ENCODE assay signal across 9 mouse cellular contexts in the genomic region with DNA sequence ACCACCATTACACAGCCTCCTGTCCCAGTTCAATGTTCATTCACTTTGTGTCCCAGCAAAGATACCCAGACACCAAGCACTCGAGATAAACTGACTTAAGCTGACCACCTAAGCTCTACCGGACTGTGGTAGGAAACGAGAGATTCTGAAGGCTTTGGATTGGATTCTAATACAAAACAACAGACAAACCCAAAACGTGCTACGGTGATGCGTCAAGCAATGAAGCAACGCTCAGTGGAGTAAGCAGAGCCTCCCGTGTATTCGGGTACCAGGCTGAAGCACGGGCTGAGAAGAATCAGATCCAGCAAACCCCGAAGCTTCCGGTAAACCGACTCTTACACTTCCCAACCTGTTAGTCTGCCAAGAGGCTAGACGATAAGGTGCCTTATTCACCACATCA. TPM values are rescaled to one million over a fixed set of nuclear protein-coding genes. Genes with fewer than 3 reads are reported as not detected.
DNase-seq lines count a peak whose midpoint lies in the region; ATAC-seq and TF ChIP-seq lines count a peak whose summit lies in the region.
"Had no signal": no experiment of that assay in that cellular context is flagged by ENCODE, and none has a peak within 500 bp of the region (broad histone marks: within the 10 kb centered on the region; RNA-seq: fewer than 3 reads in every experiment).

No protein-coding gene starts in this region.

- no peak for DNase-seq in heart, adult 8-10 months (ENCODE audit: low spot score)
- no peak for DNase-seq in liver, embryonic 14.5 days (ENCODE audit: low read depth in 3 of 3, low spot score in 3 of 3)
- DNase-seq in gastrocnemius, adult 18-20 months (ENCODE audit: low spot score): no peak
- DNase-seq in layer of hippocampus, adult 9-11 months: no peak
- no peak for DNase-seq in adrenal gland, postnatal 25 days

- no peak for ATAC-seq in heart, embryonic 11.5 days (replicated peaks; ENCODE audit: insufficient number of reproducible peaks, low FRiP score, low TSS enrichment)
- ATAC-seq in forebrain, embryonic 13.5 days: no peak
- no peak for ATAC-seq in liver, embryonic 14.5 days (ENCODE audit: insufficient read depth)

- 43% methylated on average over 14 of the region's 14 CpGs for WGBS in heart, embryonic 11.5 days (ENCODE audit: insufficient replicate concordance)
- 48% methylated on average over 14 of the region's 14 CpGs for WGBS in forebrain, embryonic 13.5 days
- 44% methylated on average over 14 of the region's 14 CpGs for WGBS in liver, embryonic 14.5 days (ENCODE audit: insufficient replicate concordance)

- H3K4me2 ChIP-seq in heart, embryonic 11.5 days: peak overlapping the region; percentile 53
- H3K4me2 ChIP-seq in forebrain, embryonic 13.5 days: peak overlapping the region; percentile 45
- peak overlapping the region; percentile 57 for H3K4me2 ChIP-seq in liver, embryonic 14.5 days (ENCODE audit: low read depth)

- H3K27ac ChIP-seq in heart, embryonic 11.5 days (ENCODE audit: low read depth, low read length): no peak overlapping the region
- H3K27ac ChIP-seq in forebrain, embryonic 13.5 days: no peak overlapping the region
- H3K27ac ChIP-seq in liver, embryonic 14.5 days: no peak overlapping the region

- no peaks in the 10 kb centered on the region for H3K27me3 ChIP-seq in heart, embryonic 11.5 days (ENCODE audit: control insufficient read depth, insufficient read depth, low read length)
- peaks cover 2% of the 10 kb centered on the region; the same call in 1 of the 2 replicates for H3K27me3 ChIP-seq in E14TG2a.4 (ENCODE audit: insufficient read depth, low read length)
- no peaks in the 10 kb centered on the region for H3K27me3 ChIP-seq in forebrain, embryonic 13.5 days
- no peaks in the 10 kb centered on the region for H3K27me3 ChIP-seq in liver, embryonic 14.5 days (ENCODE audit: control insufficient read depth, insufficient read depth, low read length)

- H3K4me3 ChIP-seq in heart, embryonic 11.5 days (ENCODE audit: low read depth, low read length): peak overlapping the region; percentile 16; the same call in 1 of the 2 replicates
- peak overlapping the region; percentile 64 for H3K4me3 ChIP-seq in E14TG2a.4 (replicated peaks; ENCODE audit: low read length)
- H3K4me3 ChIP-seq in forebrain, embryonic 13.5 days: peak overlapping the region; percentile 17
- peak overlapping the region; percentile 26 to 27 for H3K4me3 ChIP-seq in liver, embryonic 14.5 days (ENCODE audit: insufficient read depth in 1 of 2, low read depth in 2 of 2, low read length in 2 of 2)

- TF ChIP-seq EP300 in liver, embryonic 14.5 days (IDR thresholded peaks at IDR 0.05; ENCODE audit: low read depth): no peak

- no peak for TF ChIP-seq CTCF in E14TG2a.4 (conservative IDR thresholded peaks at IDR 0.05; ENCODE audit: low read length)
- no peak for TF ChIP-seq CTCF in liver, embryonic 14.5 days (IDR thresholded peaks at IDR 0.05; ENCODE audit: low read depth)

- H3K36me3 ChIP-seq in heart, embryonic 11.5 days (ENCODE audit: control insufficient read depth, insufficient read depth, low read length): no peaks in the 10 kb centered on the region
- no peaks in the 10 kb centered on the region for H3K36me3 ChIP-seq in E14TG2a.4 (ENCODE audit: insufficient read depth, low read length)
- H3K36me3 ChIP-seq in forebrain, embryonic 13.5 days (ENCODE audit: poor library complexity, severe bottlenecking): no peaks in the 10 kb centered on the region
- no peaks in the 10 kb centered on the region for H3K36me3 ChIP-seq in liver, embryonic 14.5 days (replicated peaks; ENCODE audit: control insufficient read depth, insufficient read depth, low read depth)

- no peaks in the 10 kb centered on the region for H3K9me3 ChIP-seq in heart, embryonic 11.5 days (replicated peaks; ENCODE audit: control insufficient read depth, low read length)
- no peaks in the 10 kb centered on the region for H3K9me3 ChIP-seq in E14TG2a.4 (ENCODE audit: low read length)
- no peaks in the 10 kb centered on the region for H3K9me3 ChIP-seq in forebrain, embryonic 13.5 days (replicated peaks)
- H3K9me3 ChIP-seq in liver, embryonic 14.5 days (ENCODE audit: control insufficient read depth, low read length): no peaks in the 10 kb centered on the region

- H3K4me1 ChIP-seq in heart, embryonic 11.5 days (ENCODE audit: control insufficient read depth, insufficient read depth, low read length): peaks cover 2% of the 10 kb centered on the region
- peaks cover 59% of the 10 kb centered on the region for H3K4me1 ChIP-seq in E14TG2a.4 (replicated peaks; ENCODE audit: low read depth, low read length)
- H3K4me1 ChIP-seq in forebrain, embryonic 13.5 days: peaks cover 25% of the 10 kb centered on the region
- H3K4me1 ChIP-seq in liver, embryonic 14.5 days (replicated peaks; ENCODE audit: control insufficient read depth in 2 of 2, insufficient read depth in 2 of 2, low read length in 1 of 2): peaks cover 10 to 22% of the 10 kb centered on the region in 2 experiments

- 0 out of 2 replicates have a peak overlapping the region, but pooled peaks have one; percentile 16 for H3K9ac ChIP-seq in heart, embryonic 11.5 days (ENCODE audit: low read depth, low read length)
- H3K9ac ChIP-seq in forebrain, embryonic 13.5 days: no peak overlapping the region
- H3K9ac ChIP-seq in liver, embryonic 14.5 days (replicated peaks): no peak overlapping the region

RNA-seq across cellular contexts. Expression of a gene that starts 37.0 kb away (rescaled TPM):
- polyA plus RNA-seq in heart, embryonic 11.5 days (2014; fragmentation: Nextera tagmentation; extraction: Ambion mirVana): 8.6 and 11.8 TPM in 2 replicates
- total RNA-seq in heart, adult 8-10 months (2022): 100 to 1,000 TPM in 1 of 4 experiments, 10 to 100 TPM in 3; 90.7 to 106 (median 95.9) TPM
- 4.1 and 4.9 TPM in 2 replicates for polyA plus RNA-seq in forebrain, embryonic 13.5 days (2015; fragmentation: Nextera tagmentation; extraction: Ambion mirVana)
- polyA plus RNA-seq in liver, embryonic 14.5 days (2012; rRNA removed): 8.2 and 11.7 TPM in 2 replicates
- polyA plus RNA-seq in liver, embryonic 14.5 days (2014; fragmentation: Nextera tagmentation; extraction: Ambion mirVana): 3.9 and 5.0 TPM in 2 replicates
- total RNA-seq in gastrocnemius, adult 18-20 months (2021): 10 to 100 TPM; 53.4 to 56.3 TPM
- 91.9 and 111 TPM in 2 replicates for total RNA-seq in adrenal gland, postnatal 25 days (2021)

RNA-seq across cellular contexts. Expression of a gene that starts 38.3 kb away (rescaled TPM):
- polyA plus RNA-seq in heart, embryonic 11.5 days (2014; fragmentation: Nextera tagmentation; extraction: Ambion mirVana): not detected in 2 replicates
- total RNA-seq in heart, adult 8-10 months (2022): not detected
- not detected in 2 replicates for polyA plus RNA-seq in forebrain, embryonic 13.5 days (2015; fragmentation: Nextera tagmentation; extraction: Ambion mirVana)
- not detected in 2 replicates for polyA plus RNA-seq in liver, embryonic 14.5 days (2012; rRNA removed)
- polyA plus RNA-seq in liver, embryonic 14.5 days (2014; fragmentation: Nextera tagmentation; extraction: Ambion mirVana): not detected in 2 replicates
- not detected for total RNA-seq in gastrocnemius, adult 18-20 months (2021)
- total RNA-seq in adrenal gland, postnatal 25 days (2021): not detected in 2 replicates
- polyA plus RNA-seq: thymus, postnatal 0 days had no signal

RNA-seq across cellular contexts. Expression of a gene that starts 59.7 kb away (rescaled TPM):
- polyA plus RNA-seq in heart, embryonic 11.5 days (2014; fragmentation: Nextera tagmentation; extraction: Ambion mirVana): not detected in 2 replicates
- not detected for total RNA-seq in heart, adult 8-10 months (2022)
- not detected in 2 replicates for polyA plus RNA-seq in forebrain, embryonic 13.5 days (2015; fragmentation: Nextera tagmentation; extraction: Ambion mirVana)
- not detected in 2 replicates for polyA plus RNA-seq in liver, embryonic 14.5 days (2012; rRNA removed)
- not detected in 2 replicates for polyA plus RNA-seq in liver, embryonic 14.5 days (2014; fragmentation: Nextera tagmentation; extraction: Ambion mirVana)
- not detected for total RNA-seq in gastrocnemius, adult 18-20 months (2021)
- total RNA-seq in adrenal gland, postnatal 25 days (2021): not detected in 2 replicates
- polyA plus RNA-seq: thymus, postnatal 0 days had no signal
